Mouse (Mus musculus) left cerebral cortex, adult 2 months (tissue): ENCODE measurements at regions not wholly inside any gene's neighbourhood (a gene's known extent, or its start where the extent isn't known, plus 50 kb on each side); places are given as distances from the start of the nearest gene placed in this dataset.

Experiments
- DNase-seq, 2 experiments: peaks; one replicate each; pipeline ENCODE4 v3.0.0; 2021 to 2022; ENCODE audit warnings: low spot score in 2 of 2, mixed read lengths in 1 of 2; ENCODE audit errors: extremely low spot score in 1 of 2
- H3K27ac ChIP-seq: fragments of 200-600 bp; 2 replicates; pipeline ENCODE4 v1.8.1; 2022
- H3K4me3 ChIP-seq: fragments of 200-600 bp; 2 replicates; pipeline ENCODE4 v1.8.1; 2022
- CTCF ChIP-seq: fragments of 200-600 bp; IDR thresholded peaks from 2 replicates; pipeline ENCODE4 v1.8.1; 2022; ENCODE audit warnings: antibody characterized with exemption, mild to moderate bottlenecking, moderate library complexity
- intact Hi-C: fragments of 180-260 bp; cut with DNase I; formaldehyde crosslinking; loops from one replicate; pipeline ENCODE4 v1.15.1; 2025

- no peak for DNase-seq
- H3K4me3 ChIP-seq: no peak overlapping the region
- intact Hi-C loops: loop anchor here (10.0 kb wide), 1 partner anchor 564 kb away; no protein-coding TSS in a partner anchor
- H3K27ac ChIP-seq: no peak overlapping the region
- TF ChIP-seq CTCF: no peak
These were observed 405.6 kb upstream of the Atp2b1 start for GRCm38 (mm10) chr10:98508515-98509143.

- Histone ChIP-seq H3K27ac (no peak overlapping the region), H3K4me3 (no peak overlapping the region)
- DNase-seq: no peak
- TF ChIP-seq CTCF: no peak
- intact Hi-C loops: no loop called here
These were observed 399.4 kb upstream of the Atp2b1 start for GRCm38 (mm10) chr10:98514836-98515235.

- no peak for TF ChIP-seq CTCF
- H3K27ac ChIP-seq: no peak overlapping the region
- no peak overlapping the region for H3K4me3 ChIP-seq
- intact Hi-C loops: no loop called here
- no peak for DNase-seq
These were observed 396.6 kb upstream of the Atp2b1 start for GRCm38 (mm10) chr10:98517609-98518008.

- intact Hi-C loops: loop anchor here (2.0 to 5.0 kb wide), 2 partner anchors 103 to 277 kb away; no protein-coding TSS in a partner anchor
- no peak for TF ChIP-seq CTCF
- no peak for DNase-seq
- Histone ChIP-seq H3K27ac (no peak overlapping the region), H3K4me3 (no peak overlapping the region)
These were observed 384.6 kb upstream of the Atp2b1 start for GRCm38 (mm10) chr10:98529565-98529964.

- no peak for DNase-seq
- intact Hi-C loops: no loop called here
- TF ChIP-seq CTCF: no peak
- Histone ChIP-seq H3K4me3 (no peak overlapping the region), H3K27ac (no peak overlapping the region)
These were observed 382.8 kb upstream of the Atp2b1 start for GRCm38 (mm10) chr10:98531425-98531824.

- H3K4me3 ChIP-seq: no peak overlapping the region
- intact Hi-C loops: loop anchor here (5.0 kb wide), 1 partner anchor 34 kb away; no protein-coding TSS in a partner anchor
- no peak for DNase-seq
- no peak overlapping the region for H3K27ac ChIP-seq
- TF ChIP-seq CTCF: no peak
These were observed 375.5 kb upstream of the Atp2b1 start for GRCm38 (mm10) chr10:98538706-98539105.

GRCm38 (mm10) chr10:98541062-98541461 is 373.1 kb upstream of the Atp2b1 start:
- no peak overlapping the region for H3K27ac ChIP-seq
- no peak for TF ChIP-seq CTCF

GRCm38 (mm10) chr10:98542072-98542471 is 372.1 kb upstream of the Atp2b1 start:
- no peak for DNase-seq
- no peak overlapping the region for H3K27ac ChIP-seq
- intact Hi-C loops: no loop called here
- no peak overlapping the region for H3K4me3 ChIP-seq
- no peak for TF ChIP-seq CTCF

More at GRCm38 (mm10) chr10:98541062-98541461, 373.1 kb upstream of the Atp2b1 start:
- no peak for DNase-seq
- no peak overlapping the region for H3K4me3 ChIP-seq
- intact Hi-C loops: no loop called here

GRCm38 (mm10) chr10:98543253-98543997 is 370.8 kb upstream of the Atp2b1 start:
- no peak for DNase-seq
- Histone ChIP-seq H3K4me3 (no peak overlapping the region), H3K27ac (no peak overlapping the region)
- no peak for TF ChIP-seq CTCF
- intact Hi-C loops: no loop called here

GRCm38 (mm10) chr10:98543998-98544349 is 370.2 kb upstream of the Atp2b1 start:
- intact Hi-C loops: no loop called here
- Histone ChIP-seq H3K27ac (no peak overlapping the region), H3K4me3 (no peak overlapping the region)
- no peak for TF ChIP-seq CTCF
- no peak for DNase-seq

- DNase-seq: no peak
- TF ChIP-seq CTCF: no peak
- H3K27ac ChIP-seq: no peak overlapping the region
- H3K4me3 ChIP-seq: no peak overlapping the region
- intact Hi-C loops: no loop called here
These were observed 359.6 kb upstream of the Atp2b1 start for GRCm38 (mm10) chr10:98554575-98554974.

GRCm38 (mm10) chr10:98557470-98558060 is 356.6 kb upstream of the Atp2b1 start:
- no peak overlapping the region for H3K27ac ChIP-seq
- intact Hi-C loops: no loop called here
- no peak for DNase-seq
- H3K4me3 ChIP-seq: no peak overlapping the region
- no peak for TF ChIP-seq CTCF
